Mouse (Mus musculus): ENCODE data around the gene Ubald2. TPM values are rescaled to one million over a fixed set of nuclear protein-coding genes. Genes with fewer than 3 reads are reported as not detected.

The Ubald2 gene
- total RNA-seq, 2 experiments from 2014 or later = 62.1 to 63.9 TPM

Other genes starting within 250 kb of the Ubald2 start
- gene Ten1, start 235.2 kb upstream of the Ubald2 start, total RNA-seq (2021) = 10 to 100 TPM; 31.6 to 32.9 TPM
- gene Acox1, start 235.0 kb upstream of the Ubald2 start, total RNA-seq (2021) = 100 to 1,000 TPM; 100 to 111 TPM
- 1 to 10 TPM; 2.2 to 4.3 TPM for gene Evpl, start 196.0 kb upstream of the Ubald2 start, total RNA-seq (2021)
- 10 to 100 TPM; 79.7 to 81.2 TPM for gene Srp68, start 159.9 kb upstream of the Ubald2 start, total RNA-seq (2021)
- under 1 TPM; 0.20 to 0.28 TPM for gene Galr2, start 153.2 kb upstream of the Ubald2 start, total RNA-seq (2021)
- 10 to 100 TPM; 80.2 to 88.5 TPM for gene Exoc7, start 126.9 kb upstream of the Ubald2 start, total RNA-seq (2021)
- under 1 TPM; 0.37 to 0.90 TPM for gene Foxj1, start 98.7 kb upstream of the Ubald2 start, total RNA-seq (2021)
- 10 to 100 TPM; 20.0 to 22.0 TPM for gene Rnf157, start 21.1 kb upstream of the Ubald2 start, total RNA-seq (2021)
- under 1 TPM in 1 of 2 experiments, not detected in 1; 0.14 TPM for gene Qrich2, start 32.1 kb downstream of the Ubald2 start, total RNA-seq (2021)
- 100 to 1,000 TPM in 1 of 2 experiments, 10 to 100 TPM in 1; 95.7 to 103 TPM for gene Prpsap1, start 60.1 kb downstream of the Ubald2 start, total RNA-seq (2021)
- 1 to 10 TPM; 5.3 to 6.0 TPM for gene Sphk1, start 96.8 kb downstream of the Ubald2 start, total RNA-seq (2021)
- 10 to 100 TPM; 32.6 to 39.0 TPM for gene Ube2o, start 147.4 kb downstream of the Ubald2 start, total RNA-seq (2021)
- not detected for gene Aanat, start 152.3 kb downstream of the Ubald2 start, total RNA-seq (2021)
- gene Rhbdf2, start 192.9 kb downstream of the Ubald2 start, total RNA-seq (2021) = 10 to 100 TPM; 18.0 TPM
- 1 to 10 TPM; 5.2 to 5.5 TPM for gene Prcd, start 219.4 kb downstream of the Ubald2 start, total RNA-seq (2021)
- 10 to 100 TPM; 39.7 to 43.6 TPM for gene Cygb, start 220.2 kb downstream of the Ubald2 start, total RNA-seq (2021)